Mouse (Mus musculus): ENCODE results near the gene Sun1.

- TF ChIP-seq CTCF (IDR thresholded peaks at IDR 0.05) = peak; percentile 46
- TF ChIP-seq EP300 (IDR thresholded peaks at IDR 0.05) = no peak
These were observed 51.3 kb downstream of the Sun1 start for GRCm38 (mm10) chr5:139251736-139252080.
